Mouse (Mus musculus): ENCODE measurements around the gene Endov. TPM values are rescaled to one million over a fixed set of nuclear protein-coding genes. Genes with fewer than 3 reads are reported as not detected.

Endov gene
- polyA plus RNA-seq, 1 experiment: 7.7 TPM

- Histone ChIP-seq H3K27ac (ENCODE audit: insufficient read depth, low read length) (no peak overlapping the region), H3K9ac (ENCODE audit: low read depth, poor library complexity, severe bottlenecking) (no peak overlapping the region), H3K27me3 (ENCODE audit: control insufficient read depth, insufficient read depth, low read length, poor library complexity, severe bottlenecking) (no peaks in the 10 kb centered on the region), H3K4me3 (ENCODE audit: low read depth, low read length) (no peak overlapping the region), H3K36me3 (ENCODE audit: control insufficient read depth, insufficient read depth, low read length, poor library complexity, severe bottlenecking) (no peaks in the 10 kb centered on the region), H3K4me1 (ENCODE audit: control insufficient read depth, insufficient read depth, low read length) (no peaks in the 10 kb centered on the region), H3K9me3 (replicated peaks; ENCODE audit: control insufficient read depth, insufficient read depth, low read length, poor library complexity, severe bottlenecking) (no peaks in the 10 kb centered on the region)
- peak; percentile 69; the same call in 1 of the 2 replicates for TF ChIP-seq EP300 (IDR thresholded peaks at IDR 0.05; ENCODE audit: insufficient read depth, low read depth, low read length)
- no peak for TF ChIP-seq POLR2A (IDR thresholded peaks at IDR 0.05; ENCODE audit: insufficient read depth, low read length)
Observed at GRCm38 (mm10) chr11:119492830-119493229, 1.7 kb downstream of the Endov start.

GRCm38 (mm10) chr11:119493516-119493915 lies 2.4 kb downstream of the Endov start:
- no peak for TF ChIP-seq EP300 (IDR thresholded peaks at IDR 0.05; ENCODE audit: insufficient read depth, low read depth, low read length)
- no peak for TF ChIP-seq CTCF (IDR thresholded peaks at IDR 0.05; ENCODE audit: low read depth, low read length)
- no peak for TF ChIP-seq POLR2A (IDR thresholded peaks at IDR 0.05; ENCODE audit: insufficient read depth, low read length)

GRCm38 (mm10) chr11:119496147-119496546 lies 5.0 kb downstream of the Endov start:
- H3K27me3 ChIP-seq (ENCODE audit: control insufficient read depth, insufficient read depth, low read length, poor library complexity, severe bottlenecking): no peaks in the 10 kb centered on the region
- H3K9ac ChIP-seq (ENCODE audit: low read depth, poor library complexity, severe bottlenecking): no peak overlapping the region
- H3K27ac ChIP-seq (ENCODE audit: insufficient read depth, low read length): no peak overlapping the region
- no peaks in the 10 kb centered on the region for H3K9me3 ChIP-seq (replicated peaks; ENCODE audit: control insufficient read depth, insufficient read depth, low read length, poor library complexity, severe bottlenecking)
- H3K4me3 ChIP-seq (ENCODE audit: low read depth, low read length): no peak overlapping the region
- TF ChIP-seq CTCF (IDR thresholded peaks at IDR 0.05; ENCODE audit: low read depth, low read length) (no peak), EP300 (IDR thresholded peaks at IDR 0.05; ENCODE audit: insufficient read depth, low read depth, low read length) (no peak), POLR2A (IDR thresholded peaks at IDR 0.05; ENCODE audit: insufficient read depth, low read length) (no peak)
- no peaks in the 10 kb centered on the region for H3K36me3 ChIP-seq (ENCODE audit: control insufficient read depth, insufficient read depth, low read length, poor library complexity, severe bottlenecking)
- H3K4me1 ChIP-seq (ENCODE audit: control insufficient read depth, insufficient read depth, low read length): no peaks in the 10 kb centered on the region

More at GRCm38 (mm10) chr11:119493516-119493915, 2.4 kb downstream of the Endov start:
- Histone ChIP-seq H3K9me3 (replicated peaks; ENCODE audit: control insufficient read depth, insufficient read depth, low read length, poor library complexity, severe bottlenecking) (no peaks in the 10 kb centered on the region), H3K27me3 (ENCODE audit: control insufficient read depth, insufficient read depth, low read length, poor library complexity, severe bottlenecking) (no peaks in the 10 kb centered on the region), H3K36me3 (ENCODE audit: control insufficient read depth, insufficient read depth, low read length, poor library complexity, severe bottlenecking) (no peaks in the 10 kb centered on the region), H3K4me1 (ENCODE audit: control insufficient read depth, insufficient read depth, low read length) (no peaks in the 10 kb centered on the region), H3K27ac (ENCODE audit: insufficient read depth, low read length) (no peak overlapping the region), H3K9ac (ENCODE audit: low read depth, poor library complexity, severe bottlenecking) (no peak overlapping the region), H3K4me3 (ENCODE audit: low read depth, low read length) (no peak overlapping the region)

- Histone ChIP-seq H3K36me3 (ENCODE audit: control insufficient read depth, insufficient read depth, low read length, poor library complexity, severe bottlenecking) (no peaks in the 10 kb centered on the region), H3K27me3 (ENCODE audit: control insufficient read depth, insufficient read depth, low read length, poor library complexity, severe bottlenecking) (no peaks in the 10 kb centered on the region), H3K4me3 (ENCODE audit: low read depth, low read length) (no peak overlapping the region), H3K4me1 (ENCODE audit: control insufficient read depth, insufficient read depth, low read length) (no peaks in the 10 kb centered on the region), H3K27ac (ENCODE audit: insufficient read depth, low read length) (no peak overlapping the region), H3K9ac (ENCODE audit: low read depth, poor library complexity, severe bottlenecking) (no peak overlapping the region), H3K9me3 (replicated peaks; ENCODE audit: control insufficient read depth, insufficient read depth, low read length, poor library complexity, severe bottlenecking) (no peaks in the 10 kb centered on the region)
- TF ChIP-seq CTCF (IDR thresholded peaks at IDR 0.05; ENCODE audit: low read depth, low read length) (no peak), POLR2A (IDR thresholded peaks at IDR 0.05; ENCODE audit: insufficient read depth, low read length) (no peak), EP300 (IDR thresholded peaks at IDR 0.05; ENCODE audit: insufficient read depth, low read depth, low read length) (no peak)
Observed at GRCm38 (mm10) chr11:119497451-119497850, 6.3 kb downstream of the Endov start.

- Histone ChIP-seq H3K36me3 (ENCODE audit: control insufficient read depth, insufficient read depth, low read length, poor library complexity, severe bottlenecking) (no peaks in the 10 kb centered on the region), H3K9ac (ENCODE audit: low read depth, poor library complexity, severe bottlenecking) (no peak overlapping the region)
- TF ChIP-seq CTCF (IDR thresholded peaks at IDR 0.05; ENCODE audit: low read depth, low read length): no peak
- TF ChIP-seq POLR2A (IDR thresholded peaks at IDR 0.05; ENCODE audit: insufficient read depth, low read length): no peak
- TF ChIP-seq EP300 (IDR thresholded peaks at IDR 0.05; ENCODE audit: insufficient read depth, low read depth, low read length): no peak
Observed at GRCm38 (mm10) chr11:119499297-119499696, 8.2 kb downstream of the Endov start.

GRCm38 (mm10) chr11:119500011-119500410 lies 8.9 kb downstream of the Endov start:
- H3K36me3 ChIP-seq (ENCODE audit: control insufficient read depth, insufficient read depth, low read length, poor library complexity, severe bottlenecking): no peaks in the 10 kb centered on the region
- TF ChIP-seq POLR2A (IDR thresholded peaks at IDR 0.05; ENCODE audit: insufficient read depth, low read length): no peak
- no peaks in the 10 kb centered on the region for H3K4me1 ChIP-seq (ENCODE audit: control insufficient read depth, insufficient read depth, low read length)

More at GRCm38 (mm10) chr11:119499297-119499696, 8.2 kb downstream of the Endov start:
- H3K9me3 ChIP-seq (replicated peaks; ENCODE audit: control insufficient read depth, insufficient read depth, low read length, poor library complexity, severe bottlenecking): no peaks in the 10 kb centered on the region
- no peaks in the 10 kb centered on the region for H3K27me3 ChIP-seq (ENCODE audit: control insufficient read depth, insufficient read depth, low read length, poor library complexity, severe bottlenecking)
- H3K4me3 ChIP-seq (ENCODE audit: low read depth, low read length): no peak overlapping the region
- no peaks in the 10 kb centered on the region for H3K4me1 ChIP-seq (ENCODE audit: control insufficient read depth, insufficient read depth, low read length)
- H3K27ac ChIP-seq (ENCODE audit: insufficient read depth, low read length): no peak overlapping the region

More at GRCm38 (mm10) chr11:119500011-119500410, 8.9 kb downstream of the Endov start:
- H3K9ac ChIP-seq (ENCODE audit: low read depth, poor library complexity, severe bottlenecking): no peak overlapping the region
- H3K27ac ChIP-seq (ENCODE audit: insufficient read depth, low read length): no peak overlapping the region
- no peaks in the 10 kb centered on the region for H3K27me3 ChIP-seq (ENCODE audit: control insufficient read depth, insufficient read depth, low read length, poor library complexity, severe bottlenecking)
- H3K4me3 ChIP-seq (ENCODE audit: low read depth, low read length): no peak overlapping the region
- H3K9me3 ChIP-seq (replicated peaks; ENCODE audit: control insufficient read depth, insufficient read depth, low read length, poor library complexity, severe bottlenecking): no peaks in the 10 kb centered on the region
